Mouse (Mus musculus): ENCODE results near the gene Vstm5.
"Not testable (repeated sequence)": the region's sequence is repeated elsewhere in the genome, so short reads cannot be mapped to it uniquely, and the experiment has no call there.

The Vstm5 gene

GRCm38 (mm10) chr9:15261980-15262379, 23.1 kb downstream of the Vstm5 start:
- no peak for DNase-seq (ENCODE audit: low read depth, low spot score)

- no peak for DNase-seq (ENCODE audit: low read depth, low spot score)
These were observed 24.6 kb downstream of the Vstm5 start for GRCm38 (mm10) chr9:15263487-15263886.

- DNase-seq (ENCODE audit: low read depth, low spot score), result no peak
These were observed 35.1 kb downstream of the Vstm5 start for GRCm38 (mm10) chr9:15273981-15274380.

GRCm38 (mm10) chr9:15276855-15277254, 38.0 kb downstream of the Vstm5 start:
- no peak for DNase-seq (ENCODE audit: low read depth, low spot score)

GRCm38 (mm10) chr9:15278343-15278742, 39.5 kb downstream of the Vstm5 start:
- no peak for DNase-seq (ENCODE audit: low read depth, low spot score)

GRCm38 (mm10) chr9:15279139-15279648, 40.3 kb downstream of the Vstm5 start:
- no peak for DNase-seq (ENCODE audit: low read depth, low spot score)

- DNase-seq (ENCODE audit: low read depth, low spot score), result peak; percentile 89
These were observed 41.0 kb downstream of the Vstm5 start, which contains the start of gene Med17 for GRCm38 (mm10) chr9:15279649-15280490. TSS of gene Med17 (minus strand) at chr9:15279931.

GRCm38 (mm10) chr9:15280491-15280879, 41.6 kb downstream of the Vstm5 start:
- no peak for DNase-seq (ENCODE audit: low read depth, low spot score)

GRCm38 (mm10) chr9:15285443-15285842, 46.6 kb downstream of the Vstm5 start:
- no peak for DNase-seq (ENCODE audit: low read depth, low spot score)

GRCm38 (mm10) chr9:15287846-15288245, 49.0 kb downstream of the Vstm5 start:
- no peak for DNase-seq (ENCODE audit: low read depth, low spot score)

- DNase-seq (ENCODE audit: low read depth, low spot score), result no peak
These were observed 49.6 kb downstream of the Vstm5 start for GRCm38 (mm10) chr9:15288402-15288801.

- DNase-seq (ENCODE audit: low read depth, low spot score), result no peak
These were observed 50.4 kb downstream of the Vstm5 start for GRCm38 (mm10) chr9:15289251-15289650.

- no peak for DNase-seq (ENCODE audit: low read depth, low spot score)
These were observed 58.3 kb downstream of the Vstm5 start for GRCm38 (mm10) chr9:15297112-15297511.

- no peak for DNase-seq (ENCODE audit: low read depth, low spot score)
These were observed 59.6 kb downstream of the Vstm5 start for GRCm38 (mm10) chr9:15298451-15298850.

- DNase-seq (ENCODE audit: low read depth, low spot score), result no peak
These were observed 61.2 kb downstream of the Vstm5 start for GRCm38 (mm10) chr9:15300056-15300455.

- DNase-seq (ENCODE audit: low read depth, low spot score), result no peak
These were observed 62.6 kb downstream of the Vstm5 start for GRCm38 (mm10) chr9:15301399-15301798.

- not testable (repeated sequence) for DNase-seq (ENCODE audit: low read depth, low spot score)
These were observed 63.2 kb downstream of the Vstm5 start for GRCm38 (mm10) chr9:15302006-15302405.

GRCm38 (mm10) chr9:15302881-15303280, 64.0 kb downstream of the Vstm5 start:
- no peak for DNase-seq (ENCODE audit: low read depth, low spot score)

- peak; percentile 87 for DNase-seq (ENCODE audit: low read depth, low spot score)
These were observed 66.9 kb downstream of the Vstm5 start, which contains the start of gene Taf1d for GRCm38 (mm10) chr9:15305503-15306397. TSS of gene Taf1d (plus strand) at chr9:15306214.

GRCm38 (mm10) chr9:15306398-15307119, 67.7 kb downstream of the Vstm5 start, which contains the start of gene 4931406C07Rik:
TSS of gene 4931406C07Rik (minus strand) at chr9:15306448.
- no peak for DNase-seq (ENCODE audit: low read depth, low spot score)

- no peak for DNase-seq (ENCODE audit: low read depth, low spot score)
These were observed 68.4 kb downstream of the Vstm5 start for GRCm38 (mm10) chr9:15307257-15307656.

All from retina, adult 2 months (tissue).